Mouse (Mus musculus) A20 (cell line): ENCODE measurements around the gene Wbp2.

Experiments used
- DNase-seq: peaks from one replicate; pipeline ENCODE4 v3.0.0-alpha.2; 2011; ENCODE audit warnings: low read depth, low spot score

Gene Wbp2

DNA sequence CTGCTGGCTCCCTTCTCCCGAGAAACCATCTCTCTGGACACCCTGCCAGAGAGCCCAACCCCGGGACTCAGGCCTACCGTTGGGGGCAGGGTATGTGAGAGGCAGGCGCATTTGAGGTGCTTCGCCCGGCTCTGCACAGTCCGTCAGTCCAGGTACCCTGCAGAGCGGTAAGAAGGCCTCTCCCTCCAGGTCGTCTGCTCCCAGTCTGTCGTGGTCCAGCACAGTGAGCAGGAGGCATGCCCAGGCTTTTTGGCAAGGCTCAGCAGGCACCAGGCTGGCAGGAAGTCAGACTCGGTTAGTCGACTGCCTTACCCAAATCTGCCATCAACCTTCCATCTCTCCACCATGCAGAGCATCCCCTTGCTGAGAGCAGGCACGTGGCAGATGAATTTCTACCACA, 23.2 kb downstream of the Wbp2 start:
- DNase-seq, result no peak

- no peak for DNase-seq
These were observed 24.3 kb downstream of the Wbp2 start for GRCm38 (mm10) chr11:116062521-116062920.

DNA sequence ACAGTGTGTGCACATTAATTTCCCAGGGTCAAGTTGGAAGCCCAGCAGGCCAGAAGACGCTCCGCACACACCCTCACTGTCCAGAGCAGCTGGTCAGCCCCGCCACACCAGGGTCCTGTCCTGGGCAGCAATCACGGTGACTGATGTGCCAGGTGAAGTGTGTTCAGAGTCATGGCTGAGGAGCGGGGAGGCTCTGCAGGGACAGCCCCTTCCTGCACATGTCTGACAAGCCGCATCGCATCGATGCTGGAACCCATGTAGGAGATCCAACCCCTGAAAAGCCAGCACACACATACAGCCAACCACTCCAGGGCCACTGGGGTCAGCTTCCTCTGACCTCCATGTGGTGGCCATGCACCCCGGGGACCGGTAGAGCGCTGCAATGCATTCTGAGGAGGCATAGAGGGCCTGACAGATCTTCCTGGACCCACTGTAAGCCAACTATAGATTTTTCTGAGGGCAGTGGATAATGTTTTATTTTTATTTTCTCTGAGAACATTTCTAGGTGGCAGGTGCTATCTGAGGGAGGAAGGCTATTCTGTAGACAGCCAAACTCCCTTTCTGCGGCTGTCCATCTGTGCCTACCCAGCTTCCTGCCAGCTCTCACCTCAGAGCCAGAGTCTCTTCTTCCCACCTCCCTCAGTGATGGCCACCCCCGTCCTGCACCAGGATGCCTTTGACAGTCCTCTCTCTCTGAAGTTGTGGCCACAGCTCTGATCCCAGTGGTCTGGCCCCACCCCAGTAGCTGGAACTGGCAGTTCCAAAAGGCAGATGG, 25.0 kb downstream of the Wbp2 start:
- no peak for DNase-seq

DNA sequence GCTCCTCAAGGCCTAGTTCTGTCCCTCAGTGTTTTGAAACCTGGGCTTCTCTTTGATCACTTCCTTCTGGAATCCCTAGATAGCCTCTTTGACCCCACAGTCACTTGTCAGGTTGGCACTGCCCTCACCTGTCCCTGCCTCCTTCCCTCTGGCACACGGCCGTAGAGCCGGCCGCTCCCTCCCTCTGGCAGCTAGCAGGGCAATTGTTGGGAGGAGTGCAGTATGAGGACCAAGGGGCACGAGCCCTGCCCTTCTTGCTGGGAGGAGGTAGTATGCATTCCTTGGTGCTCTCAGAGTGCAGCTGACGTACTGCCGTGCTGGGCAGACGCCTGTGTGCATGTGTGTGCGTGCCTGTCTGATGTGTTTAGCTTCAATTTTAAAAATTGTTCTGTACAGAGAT, 26.2 kb downstream of the Wbp2 start:
- DNase-seq, result no peak

DNA sequence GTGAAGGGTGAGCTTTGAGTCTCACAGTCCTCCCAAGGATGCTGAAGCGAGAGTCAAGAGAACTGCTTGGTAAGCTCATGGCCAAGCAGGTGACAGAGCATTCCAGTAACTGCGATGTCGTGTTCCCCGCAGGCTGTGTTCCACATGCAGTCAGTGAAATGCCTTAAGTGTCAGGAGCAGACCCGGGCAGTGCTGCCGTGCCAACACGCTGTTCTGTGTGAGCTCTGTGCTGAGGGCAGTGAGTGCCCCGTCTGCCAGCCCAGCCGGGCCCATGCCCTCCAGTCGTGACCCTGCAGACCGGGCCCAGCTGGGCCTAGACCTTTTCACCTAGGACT, 27.1 kb downstream of the Wbp2 start:
- DNase-seq, result no peak

GRCm38 (mm10) chr11:116058868-116059690, 27.7 kb downstream of the Wbp2 start:
- DNase-seq, result no peak

- DNase-seq, result no peak
These were observed 28.7 kb downstream of the Wbp2 start for GRCm38 (mm10) chr11:116058022-116058614.

- DNase-seq, result no peak
These were observed 29.4 kb downstream of the Wbp2 start for GRCm38 (mm10) chr11:116057237-116057881.

DNA sequence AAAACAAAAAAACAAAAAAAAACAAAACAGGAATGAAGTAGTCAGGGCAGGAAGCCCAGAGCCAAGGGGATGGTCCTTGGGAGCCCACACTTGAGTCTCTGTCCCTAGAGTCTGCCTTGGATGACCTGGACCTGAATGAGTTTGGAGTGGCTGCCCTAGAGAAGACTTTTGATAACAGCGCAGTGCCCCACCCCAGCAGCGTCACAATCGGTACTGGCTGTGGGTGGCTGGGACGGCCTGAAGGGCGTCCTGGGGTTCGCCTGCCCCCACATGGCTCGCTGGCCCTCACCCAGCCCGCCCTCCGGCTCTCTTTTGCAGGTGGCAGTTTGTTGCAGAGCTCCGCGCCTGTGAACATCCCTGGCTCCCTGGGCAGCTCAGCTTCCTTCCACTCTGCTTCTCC, 30.9 kb downstream of the Wbp2 start:
- no peak for DNase-seq

DNA sequence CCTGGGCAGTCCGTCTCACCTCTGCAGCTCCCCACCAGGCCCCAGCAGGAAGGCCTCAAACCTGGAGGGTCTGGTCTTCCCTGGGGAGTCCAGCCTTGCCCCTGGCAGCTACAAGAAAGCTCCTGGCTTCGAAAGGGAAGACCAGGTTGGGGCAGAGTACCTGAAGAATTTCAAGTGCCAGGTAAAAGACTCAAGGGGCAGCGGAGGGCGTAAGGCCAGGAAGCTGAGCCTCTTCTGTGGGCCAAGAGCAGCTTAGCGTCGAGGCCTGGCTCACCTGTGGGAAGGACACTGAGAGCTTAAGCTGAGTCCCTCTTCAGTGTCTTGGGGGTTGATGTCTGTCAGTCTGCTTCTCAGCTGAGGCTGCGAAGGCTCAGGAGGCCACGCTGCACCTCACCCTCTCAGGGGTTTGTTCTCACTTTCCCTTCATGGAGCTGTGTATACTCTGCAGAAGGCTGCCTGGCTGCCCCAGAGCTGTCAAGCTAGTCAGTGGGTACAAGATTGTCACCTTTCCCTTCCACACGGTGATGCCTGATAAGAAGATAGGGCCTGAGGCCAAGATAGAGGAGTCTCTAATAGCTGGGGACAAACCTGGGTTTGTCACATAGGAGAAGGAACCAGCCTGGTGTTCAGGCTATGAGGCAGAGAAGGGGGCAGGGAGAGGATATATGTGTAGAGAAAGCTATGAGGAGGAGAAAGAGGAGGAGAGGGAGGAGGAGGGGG, 33.1 kb downstream of the Wbp2 start:
- no peak for DNase-seq

DNA sequence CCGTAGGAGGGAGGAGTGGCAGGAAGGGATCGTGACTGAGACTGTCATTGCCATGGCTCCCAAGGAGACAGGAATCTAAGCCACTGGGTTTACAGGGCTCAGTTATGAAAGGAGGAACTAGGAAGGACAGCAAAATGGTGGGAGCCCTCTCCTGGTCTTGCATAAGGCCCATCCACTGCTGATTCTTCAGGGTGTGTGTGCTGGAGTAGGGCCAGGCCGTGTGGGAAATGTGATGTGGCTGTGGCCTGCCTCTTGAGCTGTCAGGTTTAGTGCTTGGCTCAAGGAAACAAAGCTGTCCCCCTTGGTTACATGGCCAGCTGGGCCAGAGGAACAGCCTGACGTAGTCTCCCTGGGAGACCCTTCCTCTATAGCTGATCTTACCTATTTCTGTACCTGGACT, 36.6 kb downstream of the Wbp2 start:
- no peak for DNase-seq

GRCm38 (mm10) chr11:116049610-116050009, 37.2 kb downstream of the Wbp2 start:
- DNase-seq, result no peak

DNA sequence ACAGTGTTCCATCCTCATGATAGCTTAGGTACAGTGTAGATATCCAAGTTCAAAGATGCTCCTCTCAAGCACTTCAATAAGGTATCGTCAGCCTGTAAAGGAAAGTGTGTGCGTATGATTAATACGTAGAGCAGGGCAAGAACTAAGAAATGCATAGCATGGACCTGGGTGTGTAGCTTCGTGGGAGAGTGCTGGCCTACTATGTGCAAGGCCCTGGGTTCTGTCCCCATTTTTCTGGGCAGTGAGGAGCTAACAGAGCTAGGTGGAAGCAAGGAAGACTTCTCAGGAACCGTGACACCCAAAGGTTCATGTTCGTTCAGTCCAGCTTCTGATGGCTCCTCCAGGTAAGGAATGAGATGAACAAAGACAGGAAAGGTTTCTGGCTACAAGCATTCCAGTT, 41.6 kb downstream of the Wbp2 start:
- DNase-seq, result no peak

DNA sequence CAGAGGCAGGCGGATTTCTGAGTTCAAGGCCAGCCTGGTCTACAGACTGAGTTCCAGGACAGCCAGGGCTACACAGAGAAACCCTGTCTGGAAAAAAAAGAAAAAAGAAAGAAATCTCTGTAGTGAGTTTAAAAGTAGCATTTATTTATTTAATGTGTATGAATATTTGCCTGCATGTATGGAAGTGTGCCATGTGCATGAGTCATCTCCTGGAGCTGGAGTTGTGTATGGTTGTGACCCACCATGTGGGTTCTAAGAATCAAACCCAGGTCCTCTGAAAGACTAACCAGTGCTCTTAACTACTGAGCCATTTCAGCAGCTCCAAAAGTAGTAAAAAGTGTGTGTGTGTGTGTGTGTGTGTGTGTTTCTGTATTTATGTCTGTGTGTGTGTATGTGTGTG, 43.5 kb downstream of the Wbp2 start:
- no peak for DNase-seq

DNA sequence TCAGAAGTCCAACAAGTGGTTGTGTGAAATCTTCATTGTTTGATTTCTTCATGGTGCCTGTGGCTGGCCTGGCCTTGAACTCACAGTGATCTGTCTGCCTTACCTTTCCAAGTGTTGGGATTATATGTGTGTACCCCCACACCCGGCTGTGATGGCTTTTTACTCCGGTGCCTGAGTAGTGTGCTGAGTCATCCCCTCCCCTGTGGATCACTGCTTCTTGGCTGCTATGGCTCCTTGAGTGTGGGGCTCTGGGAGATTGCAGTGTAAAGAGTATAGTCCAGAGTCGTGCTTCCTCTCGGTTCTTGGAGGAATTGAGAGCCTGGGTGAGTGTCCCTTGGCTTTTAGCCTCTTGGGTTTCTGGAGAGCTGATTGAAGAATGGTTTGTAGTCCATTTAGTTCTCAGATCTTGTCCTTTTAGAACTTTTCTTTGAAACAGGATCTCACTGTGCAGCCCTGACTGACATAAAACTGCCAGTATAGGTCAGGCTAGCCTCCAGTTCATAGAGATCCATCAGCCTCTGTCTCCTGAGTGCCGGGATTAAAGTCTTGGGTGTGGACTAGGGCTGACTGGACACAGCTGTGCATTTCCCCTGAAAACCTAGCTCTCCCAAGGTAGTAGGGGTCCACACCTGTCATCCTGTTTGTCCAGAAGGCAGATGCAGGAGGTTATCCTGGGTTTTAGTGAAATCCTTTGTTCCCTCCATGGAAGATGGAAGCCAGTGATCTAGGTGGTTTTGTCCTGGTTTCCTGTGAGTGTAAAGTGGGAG, 44.2 kb downstream of the Wbp2 start:
- no peak for DNase-seq

DNA sequence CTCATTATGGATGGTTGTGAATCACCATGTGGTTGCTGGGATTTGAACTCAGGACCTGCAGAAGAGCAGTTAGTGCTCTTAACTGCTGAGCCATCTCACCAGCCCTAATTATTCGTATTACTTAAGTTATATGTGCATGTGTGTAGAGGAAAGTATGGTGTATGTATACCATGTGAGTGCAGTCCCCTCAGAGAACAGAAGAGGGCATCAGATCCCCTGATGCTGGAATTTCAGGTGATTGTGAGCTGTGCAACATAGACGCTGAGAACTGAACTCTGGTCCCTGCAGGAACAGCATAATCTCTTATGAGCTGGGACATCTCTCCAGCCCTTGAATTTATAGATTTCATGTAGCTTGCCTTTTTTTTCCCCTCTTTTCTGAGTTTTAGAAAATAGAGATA, 45.0 kb downstream of the Wbp2 start:
- no peak for DNase-seq

- DNase-seq, result no peak
These were observed 46.2 kb downstream of the Wbp2 start for GRCm38 (mm10) chr11:116040593-116040992.

GRCm38 (mm10) chr11:116037826-116038225, 49.0 kb downstream of the Wbp2 start:
- DNase-seq, result no peak

DNA sequence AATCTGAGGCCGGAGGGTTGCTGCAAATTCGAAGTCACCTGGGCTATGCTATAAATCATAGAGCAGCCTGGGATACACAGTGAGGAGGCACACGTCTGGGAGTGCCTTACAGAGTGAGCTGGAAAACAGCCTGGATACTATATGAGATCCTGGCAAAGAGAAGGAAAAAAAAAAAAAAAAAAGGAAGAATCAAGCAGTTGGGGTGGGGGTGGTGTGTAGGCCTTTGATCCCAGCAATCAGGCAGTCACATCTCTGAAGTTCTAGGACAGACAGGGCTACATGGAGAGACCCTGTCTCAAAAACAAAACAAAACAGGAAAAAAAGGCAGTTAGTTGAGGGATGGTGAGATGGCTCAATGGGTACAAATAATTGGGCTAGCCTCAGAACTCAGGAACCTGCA, 50.1 kb downstream of the Wbp2 start:
- no peak for DNase-seq

GRCm38 (mm10) chr11:116034584-116034983, 52.2 kb downstream of the Wbp2 start:
- no peak for DNase-seq
